Mouse (Mus musculus) neural tube, embryonic 13.5 days (tissue): ENCODE measurements around the gene Gm29735. TPM values are rescaled to one million over a fixed set of nuclear protein-coding genes. Genes with fewer than 3 reads are reported as not detected.
"Not testable (repeated sequence)": the region's sequence is repeated elsewhere in the genome, so short reads cannot be mapped to it uniquely, and the experiment has no call there.

Experiments used
- ATAC-seq: fragments of 200-750 bp; cut with Nextera tagmentation; 2 replicates; pipeline ENCODE4 v1.8.0; 2017; ENCODE audit warnings: low read depth, mild to moderate bottlenecking, moderate TSS enrichment, moderate library complexity
- H3K27ac ChIP-seq: fragments of 300-500 bp; sonication (generic); replicated peaks from 2 replicates; pipeline ENCODE4 v1.5.1; 2015; ENCODE audit warnings: moderate library complexity, mild to moderate bottlenecking, inconsistent platforms
- H3K27me3 ChIP-seq: fragments of 300-500 bp; sonication (generic); 2 replicates; pipeline ENCODE4 v1.6.1; 2015; ENCODE audit warnings: mild to moderate bottlenecking, inconsistent platforms
- H3K36me3 ChIP-seq: fragments of 300-500 bp; sonication (generic); 2 replicates; pipeline ENCODE4 v1.6.1; 2015; ENCODE audit warnings: mild to moderate bottlenecking, inconsistent platforms
- H3K4me1 ChIP-seq: fragments of 300-500 bp; sonication (generic); replicated peaks from 2 replicates; pipeline ENCODE4 v1.6.1; 2015; ENCODE audit warnings: inconsistent platforms
- H3K4me2 ChIP-seq: fragments of 300-500 bp; sonication (generic); 2 replicates; pipeline ENCODE4 v1.6.1; 2015; ENCODE audit warnings: inconsistent platforms, mild to moderate bottlenecking, moderate library complexity
- H3K4me3 ChIP-seq: fragments of 300-500 bp; sonication (generic); 2 replicates; pipeline ENCODE4 v1.5.1; 2015; ENCODE audit warnings: mild to moderate bottlenecking, inconsistent platforms
- H3K9ac ChIP-seq: fragments of 300-500 bp; sonication (generic); 2 replicates; pipeline ENCODE4 v1.6.1; 2015; ENCODE audit warnings: moderate library complexity, mild to moderate bottlenecking, inconsistent platforms
- H3K9me3 ChIP-seq: fragments of 300-500 bp; sonication (generic); 2 replicates; pipeline ENCODE4 v1.6.1; 2016; ENCODE audit warnings: inconsistent platforms
- WGBS: fragments of 180-500 bp; shearing (Covaris S2); methylation state at CpG from one replicate; pipeline ENCODE4 v1.1.7; 2015; 5-methylcytosine and 5-hydroxymethylcytosine counted together
- polyA plus RNA-seq: library from polyadenylated mRNA; unstranded; fragments of >200 nt; fragmentation: Nextera tagmentation; extraction: Ambion mirVana; gene quantifications from 2 replicates; pipeline ENCODE4 v1.2.1, GENCODE M21; 2015

Gm29735 gene
- polyA plus RNA-seq, 1 experiment from 2014 or later = not detected

GRCm38 (mm10) chr7:142152191-142152590 is 4.7 kb downstream of the Gm29735 start:
- no peaks in the 10 kb centered on the region for H3K36me3 ChIP-seq
- no peaks in the 10 kb centered on the region for H3K27me3 ChIP-seq
- H3K9ac ChIP-seq = no peak overlapping the region
- no peak overlapping the region for H3K27ac ChIP-seq
- H3K4me2 ChIP-seq = no peak overlapping the region
- no peaks in the 10 kb centered on the region for H3K4me1 ChIP-seq
- no peaks in the 10 kb centered on the region for H3K9me3 ChIP-seq
- no peak for ATAC-seq
- H3K4me3 ChIP-seq = no peak overlapping the region
- whole genome bisulfite sequencing = 82% methylated on average over 4 of the region's 4 CpGs

- Histone ChIP-seq H3K9me3 (no peaks in the 10 kb centered on the region), H3K9ac (no peak overlapping the region), H3K4me2 (no peak overlapping the region), H3K36me3 (no peaks in the 10 kb centered on the region), H3K4me1 (no peaks in the 10 kb centered on the region), H3K27me3 (no peaks in the 10 kb centered on the region), H3K4me3 (no peak overlapping the region), H3K27ac (no peak overlapping the region)
- ATAC-seq = no peak
Observed at GRCm38 (mm10) chr7:142148633-142149032, 8.3 kb downstream of the Gm29735 start.

- Histone ChIP-seq H3K9ac (no peak overlapping the region), H3K4me3 (no peak overlapping the region), H3K36me3 (no peaks in the 10 kb centered on the region), H3K4me1 (no peaks in the 10 kb centered on the region), H3K9me3 (no peaks in the 10 kb centered on the region), H3K27ac (no peak overlapping the region), H3K27me3 (no peaks in the 10 kb centered on the region), H3K4me2 (no peak overlapping the region)
- whole genome bisulfite sequencing = 9% methylated on average over 1 of the region's 1 CpGs
- no peak for ATAC-seq
Observed at GRCm38 (mm10) chr7:142146033-142146432, 10.9 kb downstream of the Gm29735 start.

GRCm38 (mm10) chr7:142145413-142145940 is 11.4 kb downstream of the Gm29735 start:
- H3K36me3 ChIP-seq = no peaks in the 10 kb centered on the region
- no peak overlapping the region for H3K4me3 ChIP-seq
- ATAC-seq = no peak
- no peak overlapping the region for H3K27ac ChIP-seq
- WGBS = 59% methylated on average over 4 of the region's 4 CpGs
- H3K4me2 ChIP-seq = no peak overlapping the region
- H3K27me3 ChIP-seq = no peaks in the 10 kb centered on the region
- H3K9me3 ChIP-seq = no peaks in the 10 kb centered on the region
- H3K9ac ChIP-seq = no peak overlapping the region
- no peaks in the 10 kb centered on the region for H3K4me1 ChIP-seq

GRCm38 (mm10) chr7:142144507-142144906 is 12.4 kb downstream of the Gm29735 start, which contains the start of gene Gm45337:
Gene Gm45337, minus strand, starts transcription at chr7:142144607.
- Histone ChIP-seq H3K9me3 (no peaks in the 10 kb centered on the region), H3K4me2 (no peak within 1 kb of the TSS), H3K9ac (no peak within 1 kb of the TSS), H3K4me3 (no peak within 1 kb of the TSS), H3K27me3 (no peaks in the 10 kb centered on the region), H3K27ac (no peak within 1 kb of the TSS), H3K4me1 (no peaks in the 10 kb centered on the region), H3K36me3 (no peaks in the 10 kb centered on the region)
- WGBS = 79% methylated on average over 1 of the region's 1 CpGs
- no peak for ATAC-seq

- not testable (repeated sequence) for H3K36me3 ChIP-seq, H3K4me3 ChIP-seq, H3K9ac ChIP-seq, H3K4me2 ChIP-seq, H3K27ac ChIP-seq, ATAC-seq, H3K9me3 ChIP-seq, H3K27me3 ChIP-seq, H3K4me1 ChIP-seq
- 50% methylated on average over 1 of the region's 1 CpGs for whole genome bisulfite sequencing
Observed at GRCm38 (mm10) chr7:142143506-142144010, 13.4 kb downstream of the Gm29735 start.

- WGBS = 8% methylated on average over 1 of the region's 1 CpGs
- no peak for ATAC-seq
- H3K36me3 ChIP-seq = no peaks in the 10 kb centered on the region
Observed at GRCm38 (mm10) chr7:142140696-142141095, 16.2 kb downstream of the Gm29735 start.

GRCm38 (mm10) chr7:142135934-142136333 is 21.0 kb downstream of the Gm29735 start, which contains the start of gene Gm39115:
Gene Gm39115, minus strand, starts transcription at chr7:142136034.
- not testable (repeated sequence) for H3K9me3 ChIP-seq, H3K36me3 ChIP-seq, H3K4me3 ChIP-seq, H3K27ac ChIP-seq, ATAC-seq, H3K27me3 ChIP-seq, H3K4me2 ChIP-seq, H3K9ac ChIP-seq, H3K4me1 ChIP-seq
- 53% methylated on average over 2 of the region's 2 CpGs for WGBS

More at GRCm38 (mm10) chr7:142140696-142141095, 16.2 kb downstream of the Gm29735 start:
- no peaks in the 10 kb centered on the region for H3K4me1 ChIP-seq
- no peak overlapping the region for H3K27ac ChIP-seq
- H3K27me3 ChIP-seq = no peaks in the 10 kb centered on the region
- no peak overlapping the region for H3K4me3 ChIP-seq
- no peak overlapping the region for H3K9ac ChIP-seq
- no peaks in the 10 kb centered on the region for H3K9me3 ChIP-seq
- H3K4me2 ChIP-seq = no peak overlapping the region

GRCm38 (mm10) chr7:142134206-142134995 is 22.5 kb downstream of the Gm29735 start:
- Histone ChIP-seq H3K4me2 (no peak overlapping the region), H3K9me3 (no peaks in the 10 kb centered on the region), H3K4me1 (no peaks in the 10 kb centered on the region), H3K27me3 (no peaks in the 10 kb centered on the region), H3K9ac (no peak overlapping the region), H3K36me3 (no peaks in the 10 kb centered on the region), H3K4me3 (no peak overlapping the region), H3K27ac (no peak overlapping the region)
- 62% methylated on average over 4 of the region's 4 CpGs for WGBS
- ATAC-seq = no peak

GRCm38 (mm10) chr7:142128843-142129242 is 28.1 kb downstream of the Gm29735 start:
- Histone ChIP-seq H3K36me3 (no peaks in the 10 kb centered on the region), H3K4me1 (no peaks in the 10 kb centered on the region), H3K27ac (no peak overlapping the region), H3K9me3 (no peaks in the 10 kb centered on the region), H3K4me2 (no peak overlapping the region), H3K27me3 (no peaks in the 10 kb centered on the region), H3K4me3 (no peak overlapping the region), H3K9ac (no peak overlapping the region)
- 65% methylated on average over 4 of the region's 4 CpGs for WGBS
- no peak for ATAC-seq

GRCm38 (mm10) chr7:142120629-142121028 is 36.3 kb downstream of the Gm29735 start, which contains the start of gene Gm45618:
Gene Gm45618, minus strand, starts transcription at chr7:142120729.
- not testable (repeated sequence) for H3K4me3 ChIP-seq, H3K27ac ChIP-seq, H3K9me3 ChIP-seq, ATAC-seq, H3K4me1 ChIP-seq, H3K4me2 ChIP-seq, H3K27me3 ChIP-seq, H3K36me3 ChIP-seq, H3K9ac ChIP-seq
- WGBS = 85% methylated on average over 1 of the region's 1 CpGs

GRCm38 (mm10) chr7:142119632-142120031 is 37.3 kb downstream of the Gm29735 start:
- Histone ChIP-seq H3K9ac (no peak overlapping the region), H3K4me1 (no peaks in the 10 kb centered on the region), H3K27me3 (no peaks in the 10 kb centered on the region), H3K9me3 (no peaks in the 10 kb centered on the region), H3K4me2 (no peak overlapping the region), H3K27ac (no peak overlapping the region), H3K4me3 (no peak overlapping the region), H3K36me3 (no peaks in the 10 kb centered on the region)
- ATAC-seq = no peak
- 21% methylated on average over 5 of the region's 5 CpGs for WGBS
